Mouse (Mus musculus): ENCODE measurements around the gene Spsb1.

Spsb1 gene

DNA sequence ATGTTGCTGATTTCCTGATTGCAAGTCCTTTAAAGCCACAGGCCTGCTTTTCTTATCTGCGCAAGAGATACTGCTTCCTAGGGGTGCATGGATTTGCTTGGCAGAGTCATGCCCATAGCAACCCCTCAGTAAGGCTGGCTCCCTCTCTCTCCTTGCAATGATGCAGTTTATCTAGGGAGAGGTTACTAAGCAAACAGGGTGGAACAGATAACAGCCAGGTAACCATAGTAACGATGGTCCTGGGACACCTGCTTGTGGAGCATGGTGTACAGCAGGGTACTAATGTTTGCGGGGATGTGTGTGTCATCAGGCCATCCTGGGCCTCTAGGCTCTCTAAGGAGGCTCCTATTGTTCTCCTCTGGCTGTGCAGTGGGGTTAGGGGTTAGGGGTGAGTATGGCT lies 97.2 kb downstream of the Spsb1 start:
- no peak for DNase-seq (ENCODE audit: low spot score in 2 of 2)

- DNase-seq (ENCODE audit: low spot score in 2 of 2), result peak; percentile 71 to 82
Observed at GRCm38 (mm10) chr4:149855892-149856807, 98.7 kb downstream of the Spsb1 start.

- no peak for DNase-seq (ENCODE audit: low spot score in 2 of 2)
Observed at GRCm38 (mm10) chr4:149855180-149855891, 99.5 kb downstream of the Spsb1 start.

GRCm38 (mm10) chr4:149854770-149855169 lies 100.1 kb downstream of the Spsb1 start:
- no peak for DNase-seq (ENCODE audit: low spot score in 2 of 2)

DNA sequence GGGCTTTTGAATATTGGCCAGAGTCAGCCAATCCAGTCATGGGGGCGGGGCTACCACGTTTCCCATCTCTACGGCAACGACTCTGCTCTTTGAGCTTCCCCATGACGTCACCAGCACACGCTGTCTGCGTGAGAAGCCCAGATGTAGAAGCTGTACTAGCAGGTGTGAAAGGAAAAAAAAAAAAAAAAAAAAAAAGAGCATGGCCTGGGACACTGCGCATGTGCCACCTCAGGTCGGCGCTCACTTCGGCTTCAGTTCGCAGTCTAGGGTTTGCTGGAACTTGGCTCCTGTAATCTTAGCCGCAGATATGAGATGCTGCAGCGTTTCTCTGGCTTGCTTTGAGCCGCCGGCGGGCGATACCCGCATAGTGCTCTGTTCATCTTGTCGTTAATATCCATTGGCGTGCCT lies 100.5 kb downstream of the Spsb1 start:
- DNase-seq (ENCODE audit: low spot score in 2 of 2), result peak; percentile 80 to 85

DNA sequence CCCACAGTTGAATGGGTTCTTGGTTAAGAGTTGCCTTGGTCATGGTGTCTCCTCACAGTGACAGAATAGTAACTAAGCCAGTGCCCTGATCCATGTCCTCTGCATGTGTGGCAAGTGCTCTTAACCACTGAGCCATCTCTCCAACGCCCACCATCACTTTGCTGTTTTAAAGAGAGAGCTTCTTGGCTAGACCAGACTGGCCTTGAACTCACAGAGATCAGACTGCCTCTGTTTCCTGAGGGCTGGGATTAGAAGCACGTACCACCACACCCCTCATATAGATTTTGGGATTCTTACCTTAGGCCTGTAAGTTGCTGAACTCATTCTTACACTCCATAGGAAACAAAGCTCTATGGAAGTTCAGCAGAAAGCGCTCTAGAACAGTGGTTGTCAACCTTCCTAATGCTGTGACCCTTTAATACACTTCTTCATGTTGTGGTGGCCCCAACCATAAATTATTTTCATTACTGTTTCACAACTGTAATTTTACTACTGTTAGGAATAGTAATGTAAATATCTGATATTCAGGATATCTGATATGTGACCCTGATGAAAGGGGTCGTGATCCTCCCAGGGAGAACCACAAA lies 101.1 kb downstream of the Spsb1 start:
- no peak for DNase-seq (ENCODE audit: low spot score in 2 of 2)

GRCm38 (mm10) chr4:149851554-149851953 lies 103.3 kb downstream of the Spsb1 start:
- DNase-seq (ENCODE audit: low spot score in 2 of 2), result peak in 1 of 2 experiments; percentile 37

DNA sequence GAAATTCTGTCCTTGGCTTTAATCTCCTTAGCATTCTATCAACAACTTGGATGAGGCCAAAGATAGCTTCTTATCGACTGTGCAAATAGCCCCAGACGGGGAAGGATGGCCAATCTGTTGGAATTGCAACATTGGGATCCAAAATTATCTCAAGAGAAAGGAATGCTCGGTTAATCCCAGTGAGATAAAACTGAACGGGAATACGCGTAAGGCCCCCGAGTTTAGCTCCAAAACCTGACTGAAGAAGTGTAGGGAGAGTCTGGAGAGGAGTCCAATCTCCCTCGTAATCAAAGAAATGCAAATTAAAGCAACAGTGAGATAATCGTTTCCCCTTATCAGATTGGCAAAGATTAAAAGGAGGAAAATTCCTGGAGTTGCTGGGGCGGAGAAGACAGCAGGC lies 104.2 kb downstream of the Spsb1 start:
- no peak for DNase-seq (ENCODE audit: low spot score in 2 of 2)

- DNase-seq (ENCODE audit: low spot score in 2 of 2), result no peak
Observed at GRCm38 (mm10) chr4:149850045-149850444, 104.8 kb downstream of the Spsb1 start.

DNA sequence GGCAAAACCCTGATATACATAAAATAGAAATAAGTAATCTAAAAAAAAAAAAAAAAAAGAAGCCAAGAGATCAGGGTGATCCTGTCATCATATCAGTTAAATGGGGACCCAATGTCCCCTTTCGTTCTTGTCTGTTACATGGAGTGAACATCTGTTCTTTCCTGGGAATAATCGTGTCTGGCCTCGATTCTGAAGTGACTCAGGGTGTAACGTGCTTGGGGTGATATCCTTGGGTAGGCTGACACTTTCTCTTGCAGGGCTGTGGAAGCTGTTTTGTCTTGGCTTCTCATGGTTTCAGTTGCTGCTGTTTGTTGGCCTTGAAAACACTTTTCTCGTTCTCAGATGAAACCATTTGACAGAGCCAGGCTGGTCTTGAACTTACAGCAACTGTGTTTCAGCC lies 105.8 kb downstream of the Spsb1 start:
- no peak for DNase-seq (ENCODE audit: low spot score in 2 of 2)

DNA sequence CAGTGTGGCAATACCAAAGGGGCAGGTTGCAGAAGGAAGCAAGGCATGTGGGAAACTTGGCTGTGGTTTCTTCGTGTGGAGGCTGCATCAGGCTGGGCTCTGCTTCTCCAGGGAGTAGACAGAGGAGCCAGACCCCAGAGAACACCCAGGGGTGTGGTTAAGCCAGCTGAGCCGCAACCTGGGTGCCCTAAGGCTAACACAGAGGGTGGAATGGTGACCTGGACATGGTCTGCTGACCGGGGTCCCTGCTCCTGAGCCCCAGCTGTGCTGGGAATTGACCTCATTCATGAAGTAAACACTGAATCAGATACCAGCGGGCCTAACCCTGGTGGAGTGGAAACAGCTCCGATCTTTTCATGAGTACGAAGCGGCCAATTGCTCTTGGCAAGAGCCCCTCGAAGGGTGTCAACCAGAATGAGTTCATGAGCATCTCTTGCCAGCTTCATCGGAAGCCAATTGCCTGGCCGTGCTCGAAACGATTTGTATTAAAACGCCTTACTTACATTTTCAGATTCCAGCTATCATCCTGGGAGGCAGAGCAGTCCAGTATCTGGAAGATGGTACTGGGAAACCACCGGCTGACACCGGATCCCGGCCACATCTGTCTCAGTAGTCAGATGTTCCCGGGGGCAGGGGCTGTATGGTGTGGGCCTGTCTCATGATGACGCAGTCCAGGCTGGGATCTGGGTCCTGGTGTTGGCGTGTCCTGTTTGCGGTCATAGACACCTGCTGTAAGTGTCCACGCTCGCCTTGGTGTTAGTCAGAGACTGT lies 107.8 kb downstream of the Spsb1 start:
- peak; percentile 52 to 54 for DNase-seq (ENCODE audit: low spot score in 2 of 2)

Measured in right cerebral cortex, postnatal 10 days (tissue).